Mouse (Mus musculus) limb, embryonic 12.5 days (tissue): ENCODE results near the gene Fgfr2. TPM values are rescaled to one million over a fixed set of nuclear protein-coding genes. Genes with fewer than 3 reads are reported as not detected.
A peak's percentile ranks its signal among the peaks of the same experiment; 100 is the strongest.

Experiments
- ATAC-seq: fragments of 200-750 bp; cut with Nextera tagmentation; 2 replicates; pipeline ENCODE4 v1.8.0; 2017; ENCODE audit warnings: low read depth, moderate TSS enrichment; ENCODE audit not compliant: insufficient number of reproducible peaks, insufficient read depth, low FRiP score, low TSS enrichment
- H3K27ac ChIP-seq: fragments of 300-500 bp; sonication (generic); 2 replicates; pipeline ENCODE4 v1.5.1; 2016; ENCODE audit warnings: mild to moderate bottlenecking, moderate library complexity
- H3K27me3 ChIP-seq: fragments of 300-500 bp; sonication (generic); 2 replicates; pipeline ENCODE4 v1.6.1; 2016; ENCODE audit warnings: mild to moderate bottlenecking, moderate library complexity
- H3K36me3 ChIP-seq: fragments of 300-500 bp; sonication (generic); 2 replicates; pipeline ENCODE4 v1.6.1; 2016; ENCODE audit warnings: mild to moderate bottlenecking, moderate library complexity
- H3K4me1 ChIP-seq: fragments of 300-500 bp; sonication (generic); replicated peaks from 2 replicates; pipeline ENCODE4 v1.6.1; 2016
- H3K4me2 ChIP-seq: fragments of 300-500 bp; sonication (generic); 2 replicates; pipeline ENCODE4 v1.6.1; 2016; ENCODE audit warnings: mild to moderate bottlenecking, moderate library complexity
- H3K4me3 ChIP-seq: fragments of 300-500 bp; sonication (generic); replicated peaks from 2 replicates; pipeline ENCODE4 v1.5.1; 2016; ENCODE audit warnings: mild to moderate bottlenecking
- H3K9ac ChIP-seq: fragments of 300-500 bp; sonication (generic); replicated peaks from 2 replicates; pipeline ENCODE4 v1.6.1; 2016; ENCODE audit warnings: mild to moderate bottlenecking, moderate library complexity
- H3K9me3 ChIP-seq: fragments of 300-500 bp; sonication (generic); 2 replicates; pipeline ENCODE4 v1.6.1; 2016; ENCODE audit warnings: mild to moderate bottlenecking, moderate library complexity
- WGBS: fragments of 180-500 bp; shearing (Covaris S2); methylation state at CpG from one replicate; pipeline ENCODE4 v1.1.7; 2016; 5-methylcytosine and 5-hydroxymethylcytosine counted together
- polyA plus RNA-seq: library from polyadenylated mRNA; unstranded; fragments of >200 nt; fragmentation: Nextera tagmentation; extraction: Ambion mirVana; gene quantifications from 2 replicates; pipeline ENCODE4 v1.2.1, GENCODE M21; 2016

The Fgfr2 gene
- polyA plus RNA-seq, 1 experiment from 2014 or later = 112 TPM

GRCm38 (mm10) chr7:130665358-130665757 is 2457.8 kb downstream of the Fgfr2 start:
- H3K4me1 ChIP-seq = peaks cover 28% of the 10 kb centered on the region
- WGBS = 92% methylated on average over 9 of the region's 9 CpGs
- H3K27ac ChIP-seq = no peak overlapping the region
- ATAC-seq = no peak
- H3K36me3 ChIP-seq = peaks cover 24% of the 10 kb centered on the region
- no peak overlapping the region for H3K9ac ChIP-seq
- no peak overlapping the region for H3K4me3 ChIP-seq
- no peak overlapping the region for H3K4me2 ChIP-seq
- peaks cover 5% of the 10 kb centered on the region; the same call in 1 of the 2 replicates for H3K9me3 ChIP-seq
- no peaks in the 10 kb centered on the region for H3K27me3 ChIP-seq

- no peaks in the 10 kb centered on the region for H3K27me3 ChIP-seq
- WGBS = 88% methylated on average over 5 of the region's 5 CpGs
- H3K9me3 ChIP-seq = peaks cover 5% of the 10 kb centered on the region; the same call in 1 of the 2 replicates
- H3K9ac ChIP-seq = no peak overlapping the region
- no peak for ATAC-seq
- no peak overlapping the region for H3K4me3 ChIP-seq
- H3K4me1 ChIP-seq = peaks cover 22% of the 10 kb centered on the region
- no peak overlapping the region for H3K27ac ChIP-seq
- peaks cover 24% of the 10 kb centered on the region for H3K36me3 ChIP-seq
- no peak overlapping the region for H3K4me2 ChIP-seq
These were observed 2458.5 kb downstream of the Fgfr2 start for GRCm38 (mm10) chr7:130664629-130665028.

DNA sequence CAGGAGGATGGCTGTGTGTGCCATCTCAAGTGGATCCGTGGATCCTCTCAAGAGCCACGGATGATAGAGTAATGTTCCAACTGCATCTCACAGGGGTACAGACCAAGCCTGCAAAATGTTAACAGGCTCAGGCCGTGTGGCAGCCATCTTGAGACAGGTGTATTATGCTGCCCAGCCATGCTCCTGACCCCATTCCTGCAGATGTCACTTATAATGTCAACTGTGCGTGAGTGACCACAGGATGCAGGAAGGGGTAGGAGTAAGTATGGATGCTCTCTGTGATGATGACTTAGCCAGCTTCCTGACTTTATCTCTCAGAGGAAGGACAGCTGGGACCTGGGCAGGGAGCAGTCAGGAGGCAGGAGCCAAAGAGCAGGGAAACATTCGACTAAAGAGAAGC is 2459.1 kb downstream of the Fgfr2 start:
- no peak overlapping the region for H3K4me2 ChIP-seq
- H3K27me3 ChIP-seq = no peaks in the 10 kb centered on the region
- WGBS = 92% methylated on average over 5 of the region's 5 CpGs
- no peak overlapping the region for H3K9ac ChIP-seq
- no peak overlapping the region for H3K4me3 ChIP-seq
- peaks cover 16% of the 10 kb centered on the region for H3K4me1 ChIP-seq
- H3K36me3 ChIP-seq = peaks cover 24% of the 10 kb centered on the region
- no peak overlapping the region for H3K27ac ChIP-seq
- ATAC-seq = no peak
- H3K9me3 ChIP-seq = peaks cover 5% of the 10 kb centered on the region; the same call in 1 of the 2 replicates

DNA sequence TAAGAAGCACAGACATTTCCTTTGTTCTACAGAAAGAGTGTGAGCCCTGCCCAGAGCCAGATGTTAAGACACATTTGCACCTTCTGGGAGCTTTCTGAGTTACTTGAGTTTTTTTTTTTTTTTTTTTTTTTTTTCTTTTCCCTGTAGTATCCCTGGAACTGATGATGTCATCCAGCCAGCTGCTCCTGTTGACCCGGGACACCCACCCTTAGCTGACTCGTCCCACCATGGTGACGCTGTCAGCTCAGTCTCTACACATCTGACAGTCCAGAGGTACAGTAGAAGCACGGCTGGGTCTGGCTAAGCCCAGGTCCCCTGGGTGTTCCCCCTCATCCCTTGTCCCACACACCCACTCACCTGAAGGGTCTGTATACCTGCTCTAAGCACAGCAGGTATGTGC is 2460.3 kb downstream of the Fgfr2 start:
- no peak for ATAC-seq
- Histone ChIP-seq H3K4me3 (no peak overlapping the region), H3K4me2 (no peak overlapping the region), H3K9me3 (peaks cover 5% of the 10 kb centered on the region; the same call in 1 of the 2 replicates), H3K9ac (no peak overlapping the region), H3K36me3 (peaks cover 24% of the 10 kb centered on the region), H3K4me1 (peaks cover 9% of the 10 kb centered on the region; the same call in 1 of the 2 replicates), H3K27me3 (no peaks in the 10 kb centered on the region), H3K27ac (no peak overlapping the region)
- 79% methylated on average over 4 of the region's 4 CpGs for WGBS

DNA sequence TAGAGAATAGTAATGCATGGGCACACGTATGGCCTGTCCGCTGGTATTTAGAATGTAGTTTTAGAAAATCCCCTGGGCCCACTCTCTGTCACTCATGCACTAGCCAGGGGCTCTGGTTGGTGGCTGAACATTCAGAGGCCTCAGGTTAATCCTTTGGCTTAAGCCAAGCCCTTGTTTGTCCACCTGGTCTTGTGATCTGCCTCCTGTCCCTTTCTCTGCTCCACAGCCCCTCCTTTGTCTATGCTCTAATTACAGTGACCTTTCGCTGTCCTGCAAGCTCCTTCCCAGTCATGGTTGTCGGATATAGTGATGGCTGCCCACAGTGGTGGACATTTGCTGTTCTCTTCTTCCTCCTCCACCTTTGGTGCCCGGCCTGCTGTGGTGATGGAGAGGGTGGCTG is 2460.9 kb downstream of the Fgfr2 start:
- H3K27me3 ChIP-seq = no peaks in the 10 kb centered on the region
- H3K9me3 ChIP-seq = peaks cover 5% of the 10 kb centered on the region; the same call in 1 of the 2 replicates
- H3K27ac ChIP-seq = no peak overlapping the region
- 75% methylated on average over 5 of the region's 5 CpGs for WGBS
- ATAC-seq = no peak
- no peak overlapping the region for H3K4me3 ChIP-seq
- peaks cover 24% of the 10 kb centered on the region for H3K36me3 ChIP-seq
- no peak overlapping the region for H3K4me2 ChIP-seq
- H3K9ac ChIP-seq = no peak overlapping the region
- H3K4me1 ChIP-seq = peaks cover 9% of the 10 kb centered on the region; the same call in 1 of the 2 replicates

DNA sequence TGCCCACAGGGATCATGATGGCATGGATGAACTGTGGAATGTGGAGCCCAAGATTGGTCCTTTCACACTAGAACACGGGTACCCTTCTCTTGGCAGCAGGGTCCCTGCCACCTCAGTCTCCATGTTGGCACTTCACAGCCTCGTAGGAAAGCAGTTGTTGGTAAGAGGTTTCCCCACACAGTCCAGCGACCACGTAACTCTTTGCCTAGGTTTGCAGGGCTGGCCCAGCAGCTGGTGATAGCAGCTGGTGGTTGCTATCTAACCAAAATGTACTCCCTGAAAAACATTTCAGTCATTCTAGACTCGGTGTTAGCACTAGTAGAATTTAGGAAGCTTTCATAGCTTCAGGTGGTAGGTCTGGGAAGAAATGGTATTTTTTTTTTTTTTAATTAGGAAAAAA is 2464.0 kb downstream of the Fgfr2 start:
- Histone ChIP-seq H3K9me3 (peaks cover 5% of the 10 kb centered on the region; the same call in 1 of the 2 replicates), H3K9ac (no peak overlapping the region), H3K27ac (no peak overlapping the region), H3K4me2 (no peak overlapping the region), H3K36me3 (peaks cover 10% of the 10 kb centered on the region), H3K4me1 (peaks cover 23% of the 10 kb centered on the region), H3K4me3 (no peak overlapping the region), H3K27me3 (no peaks in the 10 kb centered on the region)
- 95% methylated on average over 5 of the region's 5 CpGs for WGBS
- ATAC-seq = no peak

- H3K4me1 ChIP-seq = peaks cover 34% of the 10 kb centered on the region
These were observed 2465.4 kb downstream of the Fgfr2 start for GRCm38 (mm10) chr7:130657751-130658150.

GRCm38 (mm10) chr7:130656965-130657364 is 2466.2 kb downstream of the Fgfr2 start:
- no peak for ATAC-seq
- H3K36me3 ChIP-seq = no peaks in the 10 kb centered on the region
- peaks cover 29% of the 10 kb centered on the region for H3K4me1 ChIP-seq
- H3K4me3 ChIP-seq = no peak overlapping the region
- no peaks in the 10 kb centered on the region for H3K27me3 ChIP-seq
- no peak overlapping the region for H3K4me2 ChIP-seq
- no peaks in the 10 kb centered on the region for H3K9me3 ChIP-seq
- H3K9ac ChIP-seq = no peak overlapping the region
- WGBS = 91% methylated on average over 8 of the region's 8 CpGs
- H3K27ac ChIP-seq = no peak overlapping the region

More at GRCm38 (mm10) chr7:130657751-130658150, 2465.4 kb downstream of the Fgfr2 start:
- H3K27ac ChIP-seq = no peak overlapping the region
- 66% methylated on average over 13 of the region's 13 CpGs for WGBS
- ATAC-seq = no peak
- H3K4me3 ChIP-seq = no peak overlapping the region
- H3K9me3 ChIP-seq = no peaks in the 10 kb centered on the region
- no peak overlapping the region for H3K9ac ChIP-seq
- H3K4me2 ChIP-seq = no peak overlapping the region
- no peaks in the 10 kb centered on the region for H3K36me3 ChIP-seq
- H3K27me3 ChIP-seq = no peaks in the 10 kb centered on the region

- Histone ChIP-seq H3K4me1 (peaks cover 31% of the 10 kb centered on the region), H3K36me3 (no peaks in the 10 kb centered on the region), H3K4me3 (no peak overlapping the region), H3K27ac (peak overlapping the region; percentile 23; the same call in 1 of the 2 replicates), H3K4me2 (no peak overlapping the region), H3K27me3 (no peaks in the 10 kb centered on the region), H3K9ac (no peak overlapping the region), H3K9me3 (no peaks in the 10 kb centered on the region)
- 59% methylated on average over 2 of the region's 2 CpGs for WGBS
- no peak for ATAC-seq
These were observed 2468.6 kb downstream of the Fgfr2 start for GRCm38 (mm10) chr7:130654562-130654961.

GRCm38 (mm10) chr7:130653036-130653555 is 2470.1 kb downstream of the Fgfr2 start:
- Histone ChIP-seq H3K36me3 (no peaks in the 10 kb centered on the region), H3K9me3 (no peaks in the 10 kb centered on the region), H3K4me3 (no peak overlapping the region), H3K27me3 (no peaks in the 10 kb centered on the region), H3K9ac (no peak overlapping the region), H3K27ac (no peak overlapping the region), H3K4me2 (no peak overlapping the region), H3K4me1 (peaks cover 46% of the 10 kb centered on the region)
- no peak for ATAC-seq
- WGBS = 68% methylated on average over 6 of the region's 6 CpGs

DNA sequence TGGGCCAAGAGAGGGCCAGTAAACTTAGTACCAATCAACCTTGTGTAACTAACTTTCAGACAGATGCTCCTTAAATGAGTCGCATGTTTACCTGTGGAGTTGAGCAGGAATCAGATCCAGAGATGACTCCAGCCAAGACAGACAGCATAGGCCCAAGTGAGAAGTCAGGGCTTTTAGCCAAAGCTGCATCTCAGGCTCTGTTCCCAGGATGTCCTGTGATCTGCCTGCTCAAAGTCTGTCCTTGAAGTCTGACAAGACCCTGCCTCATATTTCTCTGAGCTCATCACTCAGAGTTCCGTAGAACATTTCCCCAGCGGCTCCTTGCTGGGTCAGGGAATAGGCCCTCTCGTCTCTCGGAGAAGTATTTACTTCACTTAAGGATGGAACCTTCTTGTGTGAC is 2472.5 kb downstream of the Fgfr2 start:
- Histone ChIP-seq H3K4me3 (no peak overlapping the region), H3K4me1 (peaks cover 56% of the 10 kb centered on the region), H3K36me3 (no peaks in the 10 kb centered on the region), H3K9me3 (no peaks in the 10 kb centered on the region), H3K4me2 (no peak overlapping the region), H3K27me3 (no peaks in the 10 kb centered on the region), H3K9ac (no peak overlapping the region), H3K27ac (no peak overlapping the region)
- WGBS = 90% methylated on average over 5 of the region's 5 CpGs
- no peak for ATAC-seq

DNA sequence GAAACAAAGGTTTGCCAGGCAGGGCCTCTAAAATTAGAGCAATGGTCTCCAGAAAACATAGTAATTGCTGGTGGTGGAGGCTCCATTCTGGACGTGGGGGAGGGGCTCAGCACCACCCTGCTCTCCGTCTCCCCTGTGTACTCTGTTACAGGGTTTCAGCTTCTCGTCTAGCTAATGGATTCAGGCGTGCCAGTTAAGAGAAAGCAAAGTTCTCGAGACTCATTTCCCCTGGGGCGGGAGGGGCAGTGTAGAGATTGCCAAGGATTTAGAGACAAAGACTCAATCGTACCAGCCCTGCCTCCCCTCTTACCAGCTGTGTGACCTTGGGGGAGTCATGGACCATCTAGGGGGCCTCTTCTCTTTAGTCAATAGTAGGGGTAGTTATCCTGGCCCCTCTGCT is 2473.9 kb downstream of the Fgfr2 start:
- no peak overlapping the region for H3K27ac ChIP-seq
- 32% methylated on average over 7 of the region's 7 CpGs for WGBS
- H3K4me3 ChIP-seq = no peak overlapping the region
- H3K4me2 ChIP-seq = no peak overlapping the region
- no peaks in the 10 kb centered on the region for H3K36me3 ChIP-seq
- no peak for ATAC-seq
- H3K4me1 ChIP-seq = peaks cover 43% of the 10 kb centered on the region
- H3K9ac ChIP-seq = no peak overlapping the region
- no peaks in the 10 kb centered on the region for H3K27me3 ChIP-seq
- no peaks in the 10 kb centered on the region for H3K9me3 ChIP-seq
